Mouse (Mus musculus): ENCODE results near the gene Gm13420. TPM values are rescaled to one million over a fixed set of nuclear protein-coding genes. Genes with fewer than 3 reads are reported as not detected.

Gene Gm13420
- polyA plus RNA-seq, 1 experiment = not detected

- TF ChIP-seq GATA1 (IDR thresholded peaks at IDR 0.05; ENCODE audit: low read length) = no peak
These were observed 3.6 kb downstream of the Gm13420 start for GRCm38 (mm10) chr2:29747852-29748251.

- TF ChIP-seq GATA1 (IDR thresholded peaks at IDR 0.05; ENCODE audit: low read length) = no peak
These were observed 4.2 kb downstream of the Gm13420 start for GRCm38 (mm10) chr2:29747188-29747782.

- no peak for TF ChIP-seq GATA1 (IDR thresholded peaks at IDR 0.05; ENCODE audit: low read length)
These were observed 7.2 kb downstream of the Gm13420 start for GRCm38 (mm10) chr2:29744256-29744655.

GRCm38 (mm10) chr2:29741207-29741606 is 10.3 kb downstream of the Gm13420 start:
- TF ChIP-seq GATA1 (IDR thresholded peaks at IDR 0.05; ENCODE audit: low read length) = no peak

GRCm38 (mm10) chr2:29739368-29739767 is 12.1 kb downstream of the Gm13420 start:
- TF ChIP-seq GATA1 (IDR thresholded peaks at IDR 0.05; ENCODE audit: low read length) = no peak

- TF ChIP-seq GATA1 (IDR thresholded peaks at IDR 0.05; ENCODE audit: low read length) = no peak
These were observed 12.7 kb downstream of the Gm13420 start for GRCm38 (mm10) chr2:29738799-29739198.

- no peak for TF ChIP-seq GATA1 (IDR thresholded peaks at IDR 0.05; ENCODE audit: low read length)
These were observed 14.1 kb downstream of the Gm13420 start for GRCm38 (mm10) chr2:29737209-29737925.

GRCm38 (mm10) chr2:29735708-29736107 is 15.8 kb downstream of the Gm13420 start:
- no peak for TF ChIP-seq GATA1 (IDR thresholded peaks at IDR 0.05; ENCODE audit: low read length)

- no peak for TF ChIP-seq GATA1 (IDR thresholded peaks at IDR 0.05; ENCODE audit: low read length)
These were observed 18.1 kb downstream of the Gm13420 start for GRCm38 (mm10) chr2:29733348-29733747.

- no peak for TF ChIP-seq GATA1 (IDR thresholded peaks at IDR 0.05; ENCODE audit: low read length)
These were observed 18.9 kb downstream of the Gm13420 start for GRCm38 (mm10) chr2:29732559-29732958.

- no peak for TF ChIP-seq GATA1 (IDR thresholded peaks at IDR 0.05; ENCODE audit: low read length)
These were observed 19.9 kb downstream of the Gm13420 start for GRCm38 (mm10) chr2:29731545-29731944.

GRCm38 (mm10) chr2:29729500-29729899 is 22.0 kb downstream of the Gm13420 start:
- TF ChIP-seq GATA1 (IDR thresholded peaks at IDR 0.05; ENCODE audit: low read length) = no peak

- TF ChIP-seq GATA1 (IDR thresholded peaks at IDR 0.05; ENCODE audit: low read length) = no peak
These were observed 26.7 kb downstream of the Gm13420 start for GRCm38 (mm10) chr2:29724664-29725365.

GRCm38 (mm10) chr2:29723132-29723531 is 28.4 kb downstream of the Gm13420 start:
- TF ChIP-seq GATA1 (IDR thresholded peaks at IDR 0.05; ENCODE audit: low read length) = no peak

GRCm38 (mm10) chr2:29718581-29718980 is 32.9 kb downstream of the Gm13420 start:
- TF ChIP-seq GATA1 (IDR thresholded peaks at IDR 0.05; ENCODE audit: low read length) = no peak

- TF ChIP-seq GATA1 (IDR thresholded peaks at IDR 0.05; ENCODE audit: low read length) = no peak
These were observed 34.8 kb downstream of the Gm13420 start for GRCm38 (mm10) chr2:29716691-29717090.
